Mouse (Mus musculus): ENCODE measurements around the gene Acox1. TPM values are rescaled to one million over a fixed set of nuclear protein-coding genes. Genes with fewer than 3 reads are reported as not detected.
A peak's percentile ranks its signal among the peaks of the same experiment; 100 is the strongest.

The Acox1 gene
- polyA plus RNA-seq, 1 experiment from 2014 or later, result 54.5 TPM

DNA sequence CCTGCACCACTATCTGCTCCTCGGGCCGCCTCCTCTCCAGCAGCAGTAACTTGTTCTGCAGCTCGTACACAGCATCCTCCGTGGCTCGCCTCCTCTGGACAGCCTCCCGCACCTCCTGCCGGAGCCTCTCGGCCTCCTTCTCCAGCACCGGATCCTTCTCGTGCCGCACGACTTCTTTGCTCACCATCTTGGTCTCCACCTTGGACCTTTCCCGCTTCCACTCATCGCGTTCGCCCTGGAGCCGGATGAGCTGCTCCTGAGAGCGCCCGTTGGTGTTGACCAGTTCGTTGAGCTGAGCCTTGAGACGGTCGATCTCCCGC is 23.9 kb upstream of the Acox1 start:
- WGBS, result 18% methylated on average over 23 of the region's 23 CpGs

DNA sequence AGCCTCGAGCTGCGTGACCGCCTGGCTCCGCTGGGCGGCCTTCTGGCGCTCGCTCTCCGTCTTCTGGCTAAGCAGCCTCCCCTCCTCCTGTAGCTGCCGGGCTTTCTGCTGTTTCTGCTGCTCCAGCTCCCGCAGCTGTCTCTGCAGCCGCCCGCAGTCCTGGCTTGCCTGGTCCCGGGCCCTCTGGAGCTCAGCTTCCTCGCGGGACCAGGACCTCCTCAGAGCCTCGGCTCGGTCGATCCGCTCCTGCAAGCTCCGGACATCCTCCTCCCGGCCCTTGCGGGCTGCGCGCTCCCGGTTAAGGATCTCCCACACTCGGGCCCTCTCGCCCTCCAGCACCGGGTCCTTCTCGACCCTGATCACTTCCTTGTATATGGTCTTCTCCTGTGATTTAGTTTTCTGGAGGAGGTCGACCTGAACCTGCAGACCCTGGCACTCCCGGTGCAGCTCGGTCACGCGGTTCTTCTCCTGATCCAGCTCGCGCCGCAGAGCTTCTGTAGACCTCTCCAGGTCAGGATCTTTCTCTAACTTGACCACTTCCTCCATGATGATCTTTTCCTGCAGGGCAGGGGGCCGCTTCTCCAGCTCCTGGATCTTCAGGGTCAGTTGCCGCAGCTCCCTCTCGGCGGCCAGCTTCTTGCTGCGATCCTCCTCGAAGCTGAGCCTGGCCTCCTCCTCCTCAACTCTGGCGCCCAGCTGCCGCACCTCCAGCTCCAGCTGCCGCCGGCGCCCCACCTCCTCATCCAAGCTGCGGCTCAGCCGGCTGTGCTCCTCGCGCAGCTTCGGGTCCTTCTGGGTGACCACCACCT is 23.3 kb upstream of the Acox1 start:
- H3K27ac ChIP-seq (replicated peaks), result no peak overlapping the region
- H3K4me2 ChIP-seq (replicated peaks), result peak overlapping the region; percentile 30
- peak overlapping the region; percentile 23 for H3K4me3 ChIP-seq
- no peaks in the 10 kb centered on the region for H3K36me3 ChIP-seq
- peaks cover 21% of the 10 kb centered on the region for H3K4me1 ChIP-seq
- no peak overlapping the region for H3K9ac ChIP-seq (replicated peaks)
- 8% methylated on average over 53 of the region's 53 CpGs for WGBS
- ATAC-seq (replicated peaks), result no peak
- no peaks in the 10 kb centered on the region for H3K9me3 ChIP-seq
- H3K27me3 ChIP-seq, result peaks cover 38% of the 10 kb centered on the region

More for the DNA sequence above, 23.9 kb upstream of the Acox1 start:
- Histone ChIP-seq H3K4me3 (peak overlapping the region; percentile 23), H3K4me1 (peaks cover 21% of the 10 kb centered on the region), H3K27ac (replicated peaks) (no peak overlapping the region), H3K36me3 (no peaks in the 10 kb centered on the region), H3K9ac (replicated peaks) (no peak overlapping the region), H3K4me2 (replicated peaks) (peak overlapping the region; percentile 30), H3K27me3 (peaks cover 38% of the 10 kb centered on the region), H3K9me3 (no peaks in the 10 kb centered on the region)
- ATAC-seq (replicated peaks), result no peak

- Histone ChIP-seq H3K4me2 (replicated peaks) (no peak overlapping the region), H3K4me1 (peaks cover 21% of the 10 kb centered on the region), H3K36me3 (no peaks in the 10 kb centered on the region), H3K9ac (replicated peaks) (no peak overlapping the region), H3K4me3 (no peak overlapping the region), H3K27me3 (peaks cover 38% of the 10 kb centered on the region), H3K27ac (replicated peaks) (no peak overlapping the region), H3K9me3 (no peaks in the 10 kb centered on the region)
- WGBS, result 23% methylated on average over 4 of the region's 4 CpGs
- no peak for ATAC-seq (replicated peaks)
Observed at GRCm38 (mm10) chr11:116219885-116220284, 21.0 kb upstream of the Acox1 start.

DNA sequence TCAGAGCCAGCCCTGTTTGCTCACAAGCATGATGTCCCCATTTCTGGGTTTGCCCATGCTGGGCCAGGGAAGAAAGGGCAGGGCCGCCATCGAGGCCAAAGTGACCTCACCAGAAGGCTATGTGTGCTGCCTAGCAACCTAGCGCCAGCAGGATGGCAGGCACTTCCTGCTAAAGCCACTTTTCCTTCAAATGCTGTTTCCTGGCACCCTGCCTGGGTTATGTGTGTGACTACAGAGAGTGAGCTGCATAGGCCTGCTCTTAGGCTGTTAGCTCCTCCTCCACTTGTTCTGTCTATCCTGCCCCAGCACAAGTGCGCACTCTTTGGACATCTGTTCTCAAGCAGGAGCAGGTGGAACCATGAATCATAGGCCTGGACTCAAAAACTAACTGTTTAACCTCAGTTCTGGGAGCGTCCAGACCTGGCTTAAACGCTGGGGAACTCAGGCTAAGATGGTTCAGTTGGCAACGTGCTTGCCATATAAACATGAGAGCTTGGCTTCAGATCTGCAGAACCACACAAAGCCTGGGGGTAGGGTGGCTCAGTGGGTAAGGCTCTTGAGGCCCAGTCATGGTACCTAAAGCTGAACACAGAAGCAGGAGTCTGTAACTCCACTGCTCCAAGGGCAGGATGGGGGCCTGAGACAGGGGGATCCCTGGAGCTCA is 20.0 kb upstream of the Acox1 start:
- H3K27ac ChIP-seq (replicated peaks), result peak overlapping the region; percentile 72
- no peak overlapping the region for H3K4me2 ChIP-seq (replicated peaks)
- H3K4me3 ChIP-seq, result no peak overlapping the region
- WGBS, result 32% methylated on average over 7 of the region's 7 CpGs
- H3K9ac ChIP-seq (replicated peaks), result no peak overlapping the region; the same call in 1 of the 2 replicates
- no peaks in the 10 kb centered on the region for H3K9me3 ChIP-seq
- no peaks in the 10 kb centered on the region for H3K36me3 ChIP-seq
- peaks cover 21% of the 10 kb centered on the region for H3K4me1 ChIP-seq
- peak; percentile 75 for ATAC-seq (replicated peaks)
- H3K27me3 ChIP-seq, result peaks cover 31% of the 10 kb centered on the region

DNA sequence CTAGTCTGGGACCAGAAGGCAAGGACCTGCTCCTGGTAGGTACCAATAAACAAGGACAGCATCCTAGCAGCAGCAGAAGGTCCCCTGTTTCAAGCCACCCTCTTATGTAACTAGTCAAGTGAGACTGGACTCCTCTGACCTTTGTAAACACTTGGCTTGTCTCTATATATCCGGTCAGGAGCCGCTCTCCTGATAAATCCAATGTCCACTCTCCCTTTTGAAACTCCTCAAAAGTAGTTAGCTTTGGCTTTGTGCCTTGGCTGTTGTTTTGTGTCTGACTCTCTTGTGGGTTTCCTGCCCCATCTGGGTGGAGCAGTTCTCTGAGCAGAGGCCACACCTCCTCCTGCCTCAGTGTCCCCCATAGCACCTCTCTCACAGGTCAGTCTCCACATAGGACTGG is 19.4 kb upstream of the Acox1 start:
- Histone ChIP-seq H3K4me2 (replicated peaks) (no peak overlapping the region), H3K9me3 (no peaks in the 10 kb centered on the region), H3K36me3 (no peaks in the 10 kb centered on the region), H3K27me3 (peaks cover 25% of the 10 kb centered on the region), H3K4me3 (no peak overlapping the region), H3K9ac (replicated peaks) (no peak overlapping the region; the same call in 1 of the 2 replicates), H3K27ac (replicated peaks) (peak overlapping the region; percentile 72), H3K4me1 (peaks cover 21% of the 10 kb centered on the region)
- ATAC-seq (replicated peaks), result no peak
- 83% methylated on average over 2 of the region's 2 CpGs for WGBS

DNA sequence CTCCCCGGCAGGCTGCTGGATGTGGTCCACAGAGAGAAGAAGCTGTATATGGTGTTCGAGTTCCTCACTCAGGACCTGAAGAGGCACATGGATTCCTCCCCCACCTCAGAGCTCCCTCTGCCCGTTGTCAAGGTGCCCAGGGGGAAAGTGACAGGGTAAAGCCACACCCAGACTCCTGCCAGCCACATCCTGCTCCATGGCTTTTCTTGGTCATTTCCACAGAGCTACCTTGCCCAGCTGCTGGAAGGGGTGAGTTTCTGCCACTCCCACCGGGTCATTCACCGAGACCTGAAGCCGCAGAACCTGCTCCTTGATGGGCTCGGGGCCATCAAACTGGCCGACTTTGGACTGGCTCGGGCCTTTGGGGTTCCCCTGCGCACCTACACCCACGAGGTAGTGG is 17.7 kb upstream of the Acox1 start:
- Histone ChIP-seq H3K9ac (replicated peaks) (no peak overlapping the region), H3K4me3 (no peak overlapping the region), H3K36me3 (no peaks in the 10 kb centered on the region), H3K4me2 (replicated peaks) (no peak overlapping the region), H3K27ac (replicated peaks) (no peak overlapping the region), H3K27me3 (peaks cover 10% of the 10 kb centered on the region), H3K4me1 (peaks cover 18% of the 10 kb centered on the region), H3K9me3 (no peaks in the 10 kb centered on the region)
- 82% methylated on average over 11 of the region's 11 CpGs for WGBS
- no peak for ATAC-seq (replicated peaks)

DNA sequence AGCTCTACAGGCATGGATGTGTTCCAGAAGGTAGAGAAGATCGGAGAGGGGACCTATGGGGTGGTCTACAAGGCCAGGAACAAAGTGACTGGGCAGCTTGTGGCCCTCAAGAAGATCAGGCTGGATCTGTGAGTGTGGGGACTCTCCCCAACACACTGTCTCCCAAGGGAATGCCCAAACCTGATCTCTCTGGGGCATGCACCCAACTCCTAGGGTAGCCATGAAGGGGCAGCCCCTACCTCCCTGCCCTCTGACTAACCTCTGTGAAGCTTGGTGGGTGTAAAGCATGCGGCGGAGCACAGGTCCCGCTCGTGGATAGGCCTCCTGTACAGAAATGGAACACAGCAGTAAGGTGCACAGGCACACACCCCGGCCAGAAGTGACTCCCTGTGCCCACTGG is 17.1 kb upstream of the Acox1 start:
- 86% methylated on average over 6 of the region's 6 CpGs for WGBS
- Histone ChIP-seq H3K27me3 (peaks cover 5% of the 10 kb centered on the region), H3K4me1 (peaks cover 18% of the 10 kb centered on the region), H3K4me3 (no peak overlapping the region), H3K27ac (replicated peaks) (no peak overlapping the region), H3K4me2 (replicated peaks) (no peak overlapping the region), H3K9me3 (no peaks in the 10 kb centered on the region), H3K36me3 (no peaks in the 10 kb centered on the region), H3K9ac (replicated peaks) (no peak overlapping the region)
- no peak for ATAC-seq (replicated peaks)

- H3K4me2 ChIP-seq (replicated peaks), result no peak overlapping the region
- H3K27me3 ChIP-seq, result no peaks in the 10 kb centered on the region
- no peaks in the 10 kb centered on the region for H3K36me3 ChIP-seq
- peaks cover 18% of the 10 kb centered on the region for H3K4me1 ChIP-seq
- no peak for ATAC-seq (replicated peaks)
- H3K27ac ChIP-seq (replicated peaks), result no peak overlapping the region
- 81% methylated on average over 7 of the region's 7 CpGs for WGBS
- no peak overlapping the region for H3K4me3 ChIP-seq
- H3K9me3 ChIP-seq, result no peaks in the 10 kb centered on the region
- H3K9ac ChIP-seq (replicated peaks), result no peak overlapping the region
Observed at GRCm38 (mm10) chr11:116215181-116215580, 16.3 kb upstream of the Acox1 start.

DNA sequence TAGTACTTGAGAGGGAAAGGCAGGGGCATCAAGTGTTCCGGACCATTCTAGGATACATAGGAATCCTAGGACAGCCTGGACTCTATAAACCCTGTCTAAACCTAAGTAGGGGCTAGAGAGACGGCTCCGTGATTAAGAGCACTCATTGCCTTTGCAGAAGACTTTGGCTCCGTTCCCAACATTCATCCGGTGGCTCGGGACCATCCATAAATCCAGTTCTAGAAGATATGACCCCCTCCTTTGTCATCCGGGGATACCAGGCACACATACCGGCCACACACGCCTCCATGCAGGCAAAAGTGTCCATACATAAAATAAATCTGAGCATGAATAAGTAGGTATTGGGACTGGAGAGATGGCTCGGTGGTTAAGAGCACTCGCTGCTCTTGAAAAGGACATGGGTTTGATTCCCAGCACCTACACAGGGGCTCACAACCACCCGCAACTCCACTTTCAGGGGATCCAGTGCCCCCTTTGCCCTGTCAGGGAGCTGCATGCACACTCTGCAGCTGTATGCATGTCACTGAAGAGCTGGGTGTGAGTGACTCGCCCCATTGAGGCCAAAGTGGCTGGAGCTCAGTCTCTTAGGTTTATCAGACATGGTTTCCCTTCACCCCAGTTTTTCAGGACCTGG is 15.1 kb upstream of the Acox1 start:
- Histone ChIP-seq H3K9me3 (no peaks in the 10 kb centered on the region), H3K27me3 (no peaks in the 10 kb centered on the region), H3K4me1 (peaks cover 9% of the 10 kb centered on the region), H3K9ac (replicated peaks) (no peak overlapping the region), H3K4me2 (replicated peaks) (no peak overlapping the region), H3K27ac (replicated peaks) (no peak overlapping the region), H3K4me3 (no peak overlapping the region), H3K36me3 (no peaks in the 10 kb centered on the region)
- no peak for ATAC-seq (replicated peaks)
- 88% methylated on average over 13 of the region's 13 CpGs for WGBS

GRCm38 (mm10) chr11:116212847-116213246 is 14.0 kb upstream of the Acox1 start:
- H3K27me3 ChIP-seq, result no peaks in the 10 kb centered on the region
- H3K4me3 ChIP-seq, result no peak overlapping the region
- H3K4me2 ChIP-seq (replicated peaks), result no peak overlapping the region
- no peaks in the 10 kb centered on the region for H3K4me1 ChIP-seq
- no peak overlapping the region for H3K27ac ChIP-seq (replicated peaks)
- no peaks in the 10 kb centered on the region for H3K9me3 ChIP-seq
- WGBS, result 93% methylated on average over 6 of the region's 6 CpGs
- no peaks in the 10 kb centered on the region for H3K36me3 ChIP-seq
- no peak for ATAC-seq (replicated peaks)
- no peak overlapping the region for H3K9ac ChIP-seq (replicated peaks)

DNA sequence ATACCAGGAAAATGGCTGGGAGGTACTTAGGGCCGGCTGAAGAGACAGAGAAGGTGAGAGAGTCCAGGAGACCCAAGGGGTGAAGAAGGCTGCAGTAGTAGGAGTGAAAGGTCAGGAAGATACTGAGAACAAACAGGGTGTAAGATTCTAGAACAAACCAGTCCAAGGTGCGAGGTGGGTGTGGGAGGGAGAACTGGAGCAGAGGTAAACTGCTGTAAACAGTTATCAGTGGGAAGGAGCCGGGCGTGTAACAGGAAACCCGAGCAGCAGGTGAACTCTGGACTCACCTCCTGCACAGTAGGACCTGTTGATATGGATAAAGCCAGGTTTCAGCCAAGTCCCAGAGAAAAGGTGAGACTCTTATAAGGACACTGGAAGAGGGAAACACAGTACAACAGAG is 11.9 kb upstream of the Acox1 start:
- Histone ChIP-seq H3K4me3 (no peak overlapping the region), H3K9ac (replicated peaks) (no peak overlapping the region), H3K27me3 (no peaks in the 10 kb centered on the region), H3K4me2 (replicated peaks) (no peak overlapping the region), H3K4me1 (no peaks in the 10 kb centered on the region), H3K27ac (replicated peaks) (no peak overlapping the region), H3K9me3 (no peaks in the 10 kb centered on the region), H3K36me3 (peaks cover 14% of the 10 kb centered on the region)
- 76% methylated on average over 5 of the region's 5 CpGs for WGBS
- ATAC-seq (replicated peaks), result no peak

DNA sequence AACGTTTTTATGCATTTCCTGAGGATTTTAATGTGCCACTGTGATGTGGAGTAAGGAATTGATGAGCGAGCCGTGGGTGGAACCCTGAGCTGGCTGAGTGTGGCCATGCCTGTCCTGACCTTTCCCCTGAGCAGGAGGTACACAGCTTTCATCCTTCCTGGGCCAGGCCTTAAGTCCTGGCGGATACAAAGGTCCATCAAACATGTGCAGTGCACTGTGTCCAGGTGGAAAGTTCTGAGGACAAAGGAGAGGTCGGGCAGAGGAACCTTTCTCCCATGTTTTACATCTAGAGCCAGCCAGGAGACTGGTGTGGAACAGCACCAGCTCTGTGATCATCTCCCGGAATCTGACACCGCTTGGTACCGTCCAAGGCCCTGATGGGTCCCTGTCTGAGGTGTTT is 10.4 kb upstream of the Acox1 start:
- Histone ChIP-seq H3K27me3 (no peaks in the 10 kb centered on the region), H3K4me2 (replicated peaks) (no peak overlapping the region), H3K4me1 (no peaks in the 10 kb centered on the region), H3K36me3 (peaks cover 22% of the 10 kb centered on the region), H3K9ac (replicated peaks) (no peak overlapping the region), H3K27ac (replicated peaks) (no peak overlapping the region), H3K9me3 (no peaks in the 10 kb centered on the region), H3K4me3 (no peak overlapping the region)
- no peak for ATAC-seq (replicated peaks)
- 81% methylated on average over 8 of the region's 8 CpGs for WGBS
